Mouse (Mus musculus) liver, embryonic 13.5 days (tissue): ENCODE measurements around the gene Slc11a2. TPM values are rescaled to one million over a fixed set of nuclear protein-coding genes. Genes with fewer than 3 reads are reported as not detected.
"Not testable (repeated sequence)": the region's sequence is repeated elsewhere in the genome, so short reads cannot be mapped to it uniquely, and the experiment has no call there.

ENCODE experiments used
- ATAC-seq: fragments of 200-750 bp; cut with Nextera tagmentation; 2 replicates; pipeline ENCODE4 v1.8.0; 2017; ENCODE audit warnings: low read depth, mild to moderate bottlenecking, moderate number of reproducible peaks, moderate library complexity
- DNase-seq: peaks from one replicate; pipeline ENCODE4 v3.0.0; 2022
- H3K27ac ChIP-seq: fragments of 300-500 bp; sonication (generic); 2 replicates; pipeline ENCODE4 v1.5.1; 2015; ENCODE audit warnings: moderate library complexity, mild to moderate bottlenecking, inconsistent platforms
- H3K27me3 ChIP-seq: fragments of 300-500 bp; sonication (generic); 2 replicates; pipeline ENCODE4 v1.6.1; 2015; ENCODE audit warnings: mild to moderate bottlenecking, inconsistent platforms
- H3K36me3 ChIP-seq: fragments of 300-500 bp; sonication (generic); 2 replicates; pipeline ENCODE4 v1.6.1; 2015; ENCODE audit warnings: mild to moderate bottlenecking, inconsistent platforms
- H3K4me1 ChIP-seq: fragments of 300-500 bp; sonication (generic); replicated peaks from 2 replicates; pipeline ENCODE4 v1.6.1; 2015; ENCODE audit warnings: inconsistent platforms
- H3K4me2 ChIP-seq: fragments of 300-500 bp; sonication (generic); 2 replicates; pipeline ENCODE4 v1.6.1; 2015; ENCODE audit warnings: inconsistent platforms, mild to moderate bottlenecking, moderate library complexity
- H3K4me3 ChIP-seq: fragments of 300-500 bp; sonication (generic); replicated peaks from 2 replicates; pipeline ENCODE4 v1.5.1; 2015; ENCODE audit warnings: mild to moderate bottlenecking, inconsistent platforms
- H3K9ac ChIP-seq: fragments of 300-500 bp; sonication (generic); 2 replicates; pipeline ENCODE4 v1.6.1; 2015; ENCODE audit warnings: mild to moderate bottlenecking, inconsistent platforms
- H3K9me3 ChIP-seq: fragments of 300-500 bp; sonication (generic); replicated peaks from 2 replicates; pipeline ENCODE4 v1.6.1; 2016; ENCODE audit warnings: inconsistent platforms
- WGBS: fragments of 180-500 bp; shearing (Covaris S2); methylation state at CpG from one replicate; pipeline ENCODE4 v1.1.7; 2015; ENCODE audit not compliant: insufficient replicate concordance; 5-methylcytosine and 5-hydroxymethylcytosine counted together
- polyA plus RNA-seq: library from polyadenylated mRNA; unstranded; fragments of >200 nt; fragmentation: Nextera tagmentation; extraction: Ambion mirVana; gene quantifications from 2 replicates; pipeline ENCODE4 v1.2.1, GENCODE M21; 2015

The Slc11a2 gene
- polyA plus RNA-seq, 1 experiment from 2014 or later, result 46.8 TPM

- Histone ChIP-seq H3K4me3 (no peak overlapping the region), H3K4me2 (no peak overlapping the region), H3K9me3 (no peaks in the 10 kb centered on the region), H3K27ac (no peak overlapping the region), H3K36me3 (no peaks in the 10 kb centered on the region), H3K4me1 (peaks cover 4% of the 10 kb centered on the region; the same call in 1 of the 2 replicates), H3K27me3 (no peaks in the 10 kb centered on the region), H3K9ac (no peak overlapping the region)
- ATAC-seq (no peak), DNase-seq (no peak)
- 36% methylated on average over 2 of the region's 2 CpGs for WGBS
These were observed 44.8 kb downstream of the Slc11a2 start for GRCm38 (mm10) chr15:100380104-100380503.

GRCm38 (mm10) chr15:100379658-100380057, 45.2 kb downstream of the Slc11a2 start:
- no peaks in the 10 kb centered on the region for H3K9me3 ChIP-seq
- no peak overlapping the region for H3K4me3 ChIP-seq
- H3K27me3 ChIP-seq, result no peaks in the 10 kb centered on the region
- DNase-seq (no peak), ATAC-seq (no peak)
- H3K36me3 ChIP-seq, result no peaks in the 10 kb centered on the region
- no peak overlapping the region for H3K27ac ChIP-seq
- H3K9ac ChIP-seq, result no peak overlapping the region
- WGBS, result 69% methylated on average over 8 of the region's 8 CpGs
- no peak overlapping the region for H3K4me2 ChIP-seq
- peaks cover 4% of the 10 kb centered on the region; the same call in 1 of the 2 replicates for H3K4me1 ChIP-seq

GRCm38 (mm10) chr15:100377847-100378505, 46.9 kb downstream of the Slc11a2 start:
- H3K27ac ChIP-seq, H3K4me3 ChIP-seq, H3K36me3 ChIP-seq, H3K27me3 ChIP-seq, H3K4me1 ChIP-seq, H3K9me3 ChIP-seq, H3K9ac ChIP-seq, H3K4me2 ChIP-seq: not testable (repeated sequence)
- DNase-seq (peak; percentile 24), ATAC-seq (peak; percentile 35)
- 29% methylated on average over 4 of the region's 9 CpGs for WGBS

- Histone ChIP-seq H3K4me1 (peaks cover 4% of the 10 kb centered on the region; the same call in 1 of the 2 replicates), H3K9me3 (no peaks in the 10 kb centered on the region), H3K9ac (no peak overlapping the region), H3K36me3 (no peaks in the 10 kb centered on the region), H3K4me2 (no peak overlapping the region), H3K27ac (no peak overlapping the region), H3K27me3 (no peaks in the 10 kb centered on the region), H3K4me3 (no peak overlapping the region)
- 22% methylated on average over 5 of the region's 5 CpGs for WGBS
- ATAC-seq (no peak), DNase-seq (peak; percentile 51)
These were observed 49.8 kb downstream of the Slc11a2 start for GRCm38 (mm10) chr15:100375066-100375465.

GRCm38 (mm10) chr15:100367119-100367518, 57.8 kb downstream of the Slc11a2 start:
- no peaks in the 10 kb centered on the region for H3K36me3 ChIP-seq
- H3K9ac ChIP-seq, result no peak overlapping the region
- H3K4me1 ChIP-seq, result no peaks in the 10 kb centered on the region
- H3K4me2 ChIP-seq, result no peak overlapping the region
- H3K27me3 ChIP-seq, result no peaks in the 10 kb centered on the region
- no peak overlapping the region for H3K4me3 ChIP-seq
- 64% methylated on average over 7 of the region's 7 CpGs for WGBS
- H3K27ac ChIP-seq, result no peak overlapping the region
- H3K9me3 ChIP-seq, result no peaks in the 10 kb centered on the region
- DNase-seq, result no peak
- ATAC-seq, result no peak

GRCm38 (mm10) chr15:100365967-100366366, 58.9 kb downstream of the Slc11a2 start:
- H3K27ac ChIP-seq, H3K4me3 ChIP-seq, H3K9ac ChIP-seq, H3K4me1 ChIP-seq, H3K9me3 ChIP-seq, H3K27me3 ChIP-seq, H3K36me3 ChIP-seq, DNase-seq, H3K4me2 ChIP-seq, ATAC-seq: not testable (repeated sequence)
- 72% methylated on average over 9 of the region's 9 CpGs for WGBS

GRCm38 (mm10) chr15:100364242-100364641, 60.6 kb downstream of the Slc11a2 start, which contains the start of gene Higd1c:
Higd1c (plus strand) TSS chr15:100364542.
- WGBS, result 71% methylated on average over 7 of the region's 7 CpGs
- no peak within 1 kb of the TSS for H3K4me3 ChIP-seq
- H3K4me1 ChIP-seq, result no peaks in the 10 kb centered on the region
- H3K9me3 ChIP-seq, result no peaks in the 10 kb centered on the region
- no peak within 1 kb of the TSS for H3K9ac ChIP-seq
- H3K27me3 ChIP-seq, result no peaks in the 10 kb centered on the region
- H3K4me2 ChIP-seq, result no peak within 1 kb of the TSS
- H3K27ac ChIP-seq, result no peak within 1 kb of the TSS
- no peak for ATAC-seq
- no peaks in the 10 kb centered on the region for H3K36me3 ChIP-seq
- no peak for DNase-seq

GRCm38 (mm10) chr15:100355876-100356275, 69.0 kb downstream of the Slc11a2 start:
- DNase-seq (no peak), ATAC-seq (no peak)
- no peaks in the 10 kb centered on the region for H3K9me3 ChIP-seq
- H3K4me2 ChIP-seq, result no peak overlapping the region
- no peak overlapping the region for H3K9ac ChIP-seq
- H3K4me1 ChIP-seq, result no peaks in the 10 kb centered on the region
- no peaks in the 10 kb centered on the region for H3K36me3 ChIP-seq
- no peak overlapping the region for H3K4me3 ChIP-seq
- no peak overlapping the region for H3K27ac ChIP-seq
- WGBS, result 53% methylated on average over 5 of the region's 5 CpGs
- H3K27me3 ChIP-seq, result no peaks in the 10 kb centered on the region

- not testable (repeated sequence) for H3K9ac ChIP-seq, H3K4me2 ChIP-seq, H3K9me3 ChIP-seq, H3K36me3 ChIP-seq, H3K4me3 ChIP-seq, H3K27ac ChIP-seq, ATAC-seq, H3K4me1 ChIP-seq, H3K27me3 ChIP-seq, DNase-seq
- 86% methylated on average over 19 of the region's 22 CpGs for whole genome bisulfite sequencing
These were observed 71.5 kb downstream of the Slc11a2 start for GRCm38 (mm10) chr15:100353399-100353798.

- no peaks in the 10 kb centered on the region for H3K27me3 ChIP-seq
- H3K9ac ChIP-seq, result no peak within 1 kb of the TSS
- H3K4me1 ChIP-seq, result 0 out of 2 replicates have a peak, but pooled peaks cover 8% of the 10 kb centered on the region
- no peak for DNase-seq
- no peaks in the 10 kb centered on the region for H3K9me3 ChIP-seq
- no peaks in the 10 kb centered on the region for H3K36me3 ChIP-seq
- H3K4me2 ChIP-seq, result no peak within 1 kb of the TSS
- no peak within 1 kb of the TSS for H3K27ac ChIP-seq
- 74% methylated on average over 10 of the region's 10 CpGs for WGBS
- H3K4me3 ChIP-seq, result no peak within 1 kb of the TSS
- ATAC-seq, result no peak
These were observed 72.1 kb downstream of the Slc11a2 start, which contains the start of the genes Methig1 and Mettl7a2 for GRCm38 (mm10) chr15:100352711-100353250. Methig1 (plus strand) TSS chr15:100353149. Mettl7a2 (plus strand) TSS chr15:100353200.

GRCm38 (mm10) chr15:100351501-100352060, 73.3 kb downstream of the Slc11a2 start:
- H3K9me3 ChIP-seq, result no peaks in the 10 kb centered on the region
- H3K9ac ChIP-seq, result no peak overlapping the region
- no peak overlapping the region for H3K4me3 ChIP-seq
- no peaks in the 10 kb centered on the region for H3K27me3 ChIP-seq
- H3K36me3 ChIP-seq, result no peaks in the 10 kb centered on the region
- 0 out of 2 replicates have a peak, but pooled peaks cover 8% of the 10 kb centered on the region for H3K4me1 ChIP-seq
- H3K27ac ChIP-seq, result no peak overlapping the region
- WGBS, result 58% methylated on average over 6 of the region's 6 CpGs
- H3K4me2 ChIP-seq, result no peak overlapping the region
- DNase-seq (no peak), ATAC-seq (no peak)
